Mouse (Mus musculus) liver, adult 2 months (tissue): ENCODE measurements around the gene Rasgrf2. TPM values are rescaled to one million over a fixed set of nuclear protein-coding genes. Genes with fewer than 3 reads are reported as not detected.
A peak's percentile ranks its signal among the peaks of the same experiment; 100 is the strongest.

ENCODE experiments used
- DNase-seq: peaks from one replicate; pipeline ENCODE4 v3.0.0-alpha.2; 2011; ENCODE audit warnings: low read depth, low spot score; ENCODE audit errors: extremely low read depth
- H3K27ac ChIP-seq: fragments of 200-500 bp; replicated peaks from 2 replicates; pipeline ENCODE4 v1.5.1; 2012; ENCODE audit warnings: low read depth, mild to moderate bottlenecking, control low read depth, inconsistent platforms, low read length; ENCODE audit not compliant: insufficient read depth
- H3K27me3 ChIP-seq: fragments of 200-500 bp; 2 replicates; pipeline ENCODE4 v1.6.1; 2012; ENCODE audit warnings: mild to moderate bottlenecking, moderate library complexity, low read length, inconsistent platforms; ENCODE audit not compliant: control insufficient read depth, insufficient read depth
- H3K36me3 ChIP-seq: fragments of 200-500 bp; 2 replicates; pipeline ENCODE4 v1.6.1; 2012; ENCODE audit warnings: low read length, inconsistent platforms; ENCODE audit not compliant: control insufficient read depth, insufficient read depth
- H3K4me1 ChIP-seq: fragments of 200-500 bp; 2 replicates; pipeline ENCODE4 v1.6.1; 2011; ENCODE audit warnings: low read length; ENCODE audit not compliant: control insufficient read depth, insufficient read depth
- H3K4me3 ChIP-seq: fragments of 200-500 bp; 2 replicates; pipeline ENCODE4 v1.5.1; 2011; ENCODE audit warnings: low read depth, mild to moderate bottlenecking, control low read depth, low read length, moderate library complexity; ENCODE audit not compliant: insufficient read depth
- H3K79me2 ChIP-seq: fragments of 200-500 bp; 2 replicates; pipeline ENCODE4 v1.6.1; 2012; ENCODE audit warnings: inconsistent platforms, mild to moderate bottlenecking, low read length, moderate library complexity; ENCODE audit not compliant: control insufficient read depth, insufficient read depth
- H3K9ac ChIP-seq: fragments of 200-500 bp; 2 replicates; pipeline ENCODE4 v1.6.1; 2012; ENCODE audit warnings: low read depth, mild to moderate bottlenecking, control low read depth, inconsistent platforms, low read length
- CTCF ChIP-seq: fragments of 200-500 bp; IDR thresholded peaks from 2 replicates; pipeline ENCODE4 v1.5.1; 2011; ENCODE audit warnings: low read depth, low read length, control low read depth
- POLR2A ChIP-seq: fragments of 200-500 bp; IDR thresholded peaks from 2 replicates; pipeline ENCODE4 v1.6.1; 2011; ENCODE audit warnings: low read length, control low read depth; ENCODE audit not compliant: insufficient read depth; ENCODE audit errors: extremely low read depth
- WGBS: fragments of 180-500 bp; shearing (Covaris S2); methylation state at CpG from one replicate; pipeline ENCODE4 v1.1.7; 2018; 5-methylcytosine and 5-hydroxymethylcytosine counted together
- polyA plus RNA-seq: library from polyadenylated mRNA; depleted of rRNA; stranded (reverse); fragments of >200 nt; gene quantifications from 2 replicates; pipeline ENCODE4 v1.2.3, GENCODE M21; 2012
- total RNA-seq: library from RNA; depleted of rRNA; stranded (reverse); fragments of >200 nt; gene quantifications from 2 replicates; pipeline ENCODE4 v1.2.3, GENCODE M21; 2014

Rasgrf2 gene
- total and polyA plus RNA-seq, 2 experiments, result 0.44 to 1.0 TPM

DNA sequence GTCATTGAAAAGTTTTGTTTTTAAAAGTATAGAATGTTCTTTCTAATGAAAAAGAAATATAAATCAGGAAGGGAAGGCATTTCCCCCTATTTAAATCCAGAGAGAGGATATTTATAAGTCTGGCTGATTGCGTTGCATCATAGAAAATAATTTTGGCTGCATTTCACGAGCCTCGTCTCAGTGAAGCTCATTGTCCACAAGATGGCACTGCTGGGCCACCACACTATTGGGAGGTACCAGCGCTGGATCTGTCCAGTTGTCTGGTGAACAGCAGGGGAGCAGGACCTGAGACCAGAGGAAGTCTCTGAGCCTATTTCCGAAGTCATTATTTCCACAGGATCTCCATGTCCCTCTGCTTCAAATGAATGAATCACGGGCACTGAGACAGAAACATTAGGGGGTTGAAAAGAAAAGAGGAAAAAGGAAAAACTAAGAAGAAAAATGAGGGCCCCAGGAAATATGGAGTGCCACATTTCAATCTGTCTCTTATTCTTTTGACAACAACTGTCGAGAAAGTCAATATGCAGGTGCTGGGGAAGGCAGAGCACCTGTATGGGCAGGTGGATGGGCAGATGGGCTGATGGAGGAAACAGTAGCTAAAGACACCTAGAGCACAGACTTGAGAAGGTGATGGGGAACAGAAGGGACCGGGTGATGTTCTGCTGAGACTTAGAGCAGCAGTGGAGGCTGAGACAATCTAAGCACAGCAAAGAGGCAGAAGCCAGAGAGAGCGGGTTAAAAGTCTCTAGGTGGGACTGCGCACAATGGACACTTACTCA lies 223.1 kb downstream of the Rasgrf2 start:
- no peaks in the 10 kb centered on the region for H3K4me1 ChIP-seq
- no peaks in the 10 kb centered on the region for H3K27me3 ChIP-seq
- no peak overlapping the region for H3K9ac ChIP-seq
- no peaks in the 10 kb centered on the region for H3K79me2 ChIP-seq
- DNase-seq, result peak; percentile 66
- no peak overlapping the region for H3K4me3 ChIP-seq
- H3K27ac ChIP-seq, result no peak overlapping the region
- no peaks in the 10 kb centered on the region for H3K36me3 ChIP-seq
- no peak for TF ChIP-seq POLR2A
- peak; percentile 94 for TF ChIP-seq CTCF
- WGBS, result 40% methylated on average over 10 of the region's 10 CpGs

DNA sequence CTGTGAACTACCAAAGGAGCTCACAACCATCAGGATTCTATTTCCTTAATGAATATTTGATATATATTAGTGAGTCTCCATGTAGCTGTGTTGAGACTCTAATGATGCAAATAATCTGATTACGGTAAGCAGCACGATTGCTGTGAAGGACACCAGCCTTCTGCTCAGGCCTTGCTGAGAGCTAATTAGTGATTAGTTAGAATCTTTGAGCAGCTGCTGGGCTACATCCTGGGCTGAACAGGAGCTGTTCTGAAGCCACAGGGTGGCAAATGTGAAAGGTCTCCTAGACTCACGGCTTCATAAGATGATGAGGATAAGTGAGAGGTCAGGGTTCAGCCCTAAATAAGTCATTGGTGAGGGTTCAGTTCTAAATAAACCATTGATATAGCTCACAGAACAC lies 225.1 kb downstream of the Rasgrf2 start:
- Histone ChIP-seq H3K36me3 (no peaks in the 10 kb centered on the region), H3K4me1 (no peaks in the 10 kb centered on the region), H3K27me3 (no peaks in the 10 kb centered on the region), H3K27ac (no peak overlapping the region), H3K9ac (no peak overlapping the region), H3K79me2 (no peaks in the 10 kb centered on the region), H3K4me3 (no peak overlapping the region)
- 85% methylated on average over 3 of the region's 3 CpGs for WGBS
- no peak for TF ChIP-seq POLR2A
- no peak for TF ChIP-seq CTCF
- no peak for DNase-seq

DNA sequence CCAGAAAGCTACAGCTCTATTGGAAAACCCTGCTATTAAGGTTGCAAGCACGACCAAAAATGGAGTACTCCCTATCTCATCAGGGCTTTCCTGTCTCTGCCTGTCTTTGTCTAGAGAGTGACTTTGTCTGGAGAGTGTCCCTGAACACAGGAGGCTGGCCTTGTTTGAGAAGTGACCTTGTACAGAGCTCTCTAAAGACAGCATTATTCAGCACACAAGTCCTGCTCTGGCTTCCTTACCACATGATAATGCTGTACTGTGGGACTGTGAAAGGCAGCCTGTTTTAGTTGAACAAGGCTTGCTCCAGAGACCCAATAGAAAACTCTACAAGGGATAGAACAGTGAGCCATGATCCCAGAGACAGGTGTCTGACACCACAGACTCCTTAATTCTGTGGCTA lies 235.0 kb downstream of the Rasgrf2 start:
- Histone ChIP-seq H3K27me3 (no peaks in the 10 kb centered on the region; the same call in 1 of the 2 replicates), H3K4me1 (no peaks in the 10 kb centered on the region), H3K9ac (no peak overlapping the region), H3K4me3 (no peak overlapping the region), H3K27ac (no peak overlapping the region), H3K79me2 (no peaks in the 10 kb centered on the region), H3K36me3 (no peaks in the 10 kb centered on the region)
- no peak for DNase-seq
- 54% methylated on average over 1 of the region's 1 CpGs for WGBS
- no peak for TF ChIP-seq POLR2A
- no peak for TF ChIP-seq CTCF

DNA sequence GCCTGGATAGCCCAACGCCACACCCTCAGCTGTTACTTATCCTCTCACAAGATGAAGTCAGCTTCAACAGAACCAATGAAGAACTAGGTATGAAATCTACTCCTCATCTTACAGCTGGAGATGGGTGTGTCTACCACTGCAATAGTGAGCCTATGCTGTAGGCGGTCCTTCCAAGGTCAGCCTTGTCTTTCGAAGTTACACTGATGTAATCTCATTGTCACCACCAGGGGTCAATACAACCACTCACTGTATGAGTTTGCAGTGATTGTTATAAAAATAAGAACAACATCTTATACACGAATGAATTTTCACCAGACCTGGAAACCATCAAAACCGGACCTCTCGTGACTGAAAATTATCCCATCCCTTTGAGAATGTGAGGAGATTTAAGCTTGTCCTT lies 238.3 kb downstream of the Rasgrf2 start:
- DNase-seq, result no peak

DNA sequence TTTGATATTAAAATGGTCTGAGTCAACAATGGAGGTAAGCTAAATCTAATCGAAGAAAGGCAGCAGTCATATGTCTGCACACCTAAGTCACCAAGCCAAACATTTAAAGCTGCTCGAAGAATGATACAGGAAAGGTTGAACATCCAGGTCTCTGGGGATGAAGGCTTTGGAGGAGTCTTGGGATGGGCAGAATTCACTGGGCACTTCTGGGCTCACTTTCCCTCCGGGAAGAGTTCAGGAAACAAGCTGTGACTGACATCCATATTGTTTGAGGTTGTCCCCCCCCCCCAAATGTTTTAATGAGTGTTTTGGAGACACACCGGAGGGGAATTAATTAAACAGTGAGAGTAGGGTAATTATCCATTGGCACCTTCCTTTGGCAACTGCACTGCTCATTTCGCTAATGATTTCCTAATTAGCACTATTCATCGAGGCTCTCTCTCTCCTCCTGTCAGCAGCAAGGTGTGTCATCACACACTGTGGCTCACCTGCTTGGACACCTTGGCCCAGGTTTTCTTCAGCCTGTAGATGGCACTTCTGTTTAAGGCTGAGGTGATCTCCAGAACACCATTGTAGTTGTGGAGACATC lies 241.3 kb downstream of the Rasgrf2 start:
- H3K79me2 ChIP-seq, result no peaks in the 10 kb centered on the region
- TF ChIP-seq POLR2A, result no peak
- TF ChIP-seq CTCF, result no peak
- H3K4me3 ChIP-seq, result no peak overlapping the region
- no peak overlapping the region for H3K27ac ChIP-seq
- no peak for DNase-seq
- no peaks in the 10 kb centered on the region for H3K36me3 ChIP-seq
- H3K9ac ChIP-seq, result no peak overlapping the region
- H3K4me1 ChIP-seq, result no peaks in the 10 kb centered on the region
- no peaks in the 10 kb centered on the region; the same call in 1 of the 2 replicates for H3K27me3 ChIP-seq
- 91% methylated on average over 6 of the region's 6 CpGs for WGBS

More for the DNA sequence above, 238.3 kb downstream of the Rasgrf2 start:
- H3K27ac ChIP-seq, result no peak overlapping the region
- H3K27me3 ChIP-seq, result no peaks in the 10 kb centered on the region; the same call in 1 of the 2 replicates
- H3K4me1 ChIP-seq, result no peaks in the 10 kb centered on the region
- H3K36me3 ChIP-seq, result no peaks in the 10 kb centered on the region
- no peak overlapping the region for H3K4me3 ChIP-seq
- no peak for TF ChIP-seq CTCF
- no peak for TF ChIP-seq POLR2A
- no peak overlapping the region for H3K9ac ChIP-seq
- no peaks in the 10 kb centered on the region for H3K79me2 ChIP-seq
- 67% methylated on average over 6 of the region's 6 CpGs for WGBS

- no peaks in the 10 kb centered on the region for H3K79me2 ChIP-seq
- H3K36me3 ChIP-seq, result no peaks in the 10 kb centered on the region
- H3K4me1 ChIP-seq, result no peaks in the 10 kb centered on the region
- 88% methylated on average over 5 of the region's 5 CpGs for WGBS
- no peak overlapping the region for H3K27ac ChIP-seq
- no peak overlapping the region for H3K9ac ChIP-seq
- TF ChIP-seq POLR2A (no peak), CTCF (no peak)
- no peaks in the 10 kb centered on the region for H3K27me3 ChIP-seq
- no peak overlapping the region for H3K4me3 ChIP-seq
- no peak for DNase-seq
These were observed 246.6 kb downstream of the Rasgrf2 start for GRCm38 (mm10) chr13:91884714-91885386.
